Mouse (Mus musculus): ENCODE results near the gene Slc25a22. TPM values are rescaled to one million over a fixed set of nuclear protein-coding genes. Genes with fewer than 3 reads are reported as not detected.

Slc25a22 gene
- 15.8 and 17.3 TPM in 2 replicates for polyA plus RNA-seq (2015; fragmentation: Nextera tagmentation; extraction: Ambion mirVana)

GRCm38 (mm10) chr7:141437178-141438120, at the start of gene Slc25a22:
Gene Slc25a22, minus strand, starts transcription at chr7:141437892.

GRCm38 (mm10) chr7:141475011-141475804, 37.5 kb upstream of the Slc25a22 start, which contains the start of the genes Polr2l and Tspan4:
Gene Polr2l, minus strand, starts transcription at chr7:141475132.
Gene Tspan4, plus strand, starts transcription at chr7:141475240.

GRCm38 (mm10) chr7:141467230-141468030, 29.7 kb upstream of the Slc25a22 start, which contains the start of gene Cd151:
Gene Cd151, plus strand, starts transcription at chr7:141467392.

GRCm38 (mm10) chr7:141460391-141461113, 22.9 kb upstream of the Slc25a22 start, which contains the start of gene Cracr2b:
Gene Cracr2b, plus strand, starts transcription at chr7:141461094.

GRCm38 (mm10) chr7:141454967-141455551, 17.4 kb upstream of the Slc25a22 start, which contains the start of gene Pnpla2:
Gene Pnpla2, plus strand, starts transcription at chr7:141455198.

GRCm38 (mm10) chr7:141447110-141447991, 9.7 kb upstream of the Slc25a22 start, which contains the start of gene Rplp2:
Gene Rplp2, plus strand, starts transcription at chr7:141447370.

GRCm38 (mm10) chr7:141443828-141444237, 6.1 kb upstream of the Slc25a22 start, which contains the start of gene Pidd1:
Gene Pidd1, minus strand, starts transcription at chr7:141444025.

GRCm38 (mm10) chr7:141429310-141429709, 8.4 kb downstream of the Slc25a22 start, which contains the start of gene Cend1:
Gene Cend1, minus strand, starts transcription at chr7:141429491.

GRCm38 (mm10) chr7:141413809-141414584, 23.7 kb downstream of the Slc25a22 start, which contains the start of gene Gatd1:
Gene Gatd1, minus strand, starts transcription at chr7:141414136.

GRCm38 (mm10) chr7:141391625-141392551, 45.8 kb downstream of the Slc25a22 start, which contains the start of gene Taldo1:
Gene Taldo1, plus strand, starts transcription at chr7:141392199.

Other genes starting within 250 kb of the Slc25a22 start
- 168 and 179 TPM in 2 replicates for gene Hras, start 243.9 kb downstream of the Slc25a22 start, polyA plus RNA-seq (2015; fragmentation: Nextera tagmentation; extraction: Ambion mirVana)
- gene Lrrc56, start 243.7 kb downstream of the Slc25a22 start, polyA plus RNA-seq (2015; fragmentation: Nextera tagmentation; extraction: Ambion mirVana): 2.4 and 3.6 TPM in 2 replicates
- gene Lmntd2, start 223.8 kb downstream of the Slc25a22 start, polyA plus RNA-seq (2015; fragmentation: Nextera tagmentation; extraction: Ambion mirVana): 0.18 TPM in 1 of 2 replicates, not detected in the other
- gene Rassf7, start 222.0 kb downstream of the Slc25a22 start, polyA plus RNA-seq (2015; fragmentation: Nextera tagmentation; extraction: Ambion mirVana): 26.0 and 26.8 TPM in 2 replicates
- 18.7 and 20.2 TPM in 2 replicates for gene Phrf1, start 209.1 kb downstream of the Slc25a22 start, polyA plus RNA-seq (2015; fragmentation: Nextera tagmentation; extraction: Ambion mirVana)
- 7.6 and 9.4 TPM in 2 replicates for gene Irf7, start 171.4 kb downstream of the Slc25a22 start, polyA plus RNA-seq (2015; fragmentation: Nextera tagmentation; extraction: Ambion mirVana)
- gene Cdhr5, start 161.1 kb downstream of the Slc25a22 start, polyA plus RNA-seq (2015; fragmentation: Nextera tagmentation; extraction: Ambion mirVana): 1.9 and 2.4 TPM in 2 replicates
- 7.2 and 11.2 TPM in 2 replicates for gene Sct, start 158.8 kb downstream of the Slc25a22 start, polyA plus RNA-seq (2015; fragmentation: Nextera tagmentation; extraction: Ambion mirVana)
- 0.23 and 0.56 TPM in 2 replicates for gene Drd4, start 145.9 kb downstream of the Slc25a22 start, polyA plus RNA-seq (2015; fragmentation: Nextera tagmentation; extraction: Ambion mirVana)
- 30.0 and 33.3 TPM in 2 replicates for gene Deaf1, start 110.2 kb downstream of the Slc25a22 start, polyA plus RNA-seq (2015; fragmentation: Nextera tagmentation; extraction: Ambion mirVana)
- 21.3 and 21.5 TPM in 2 replicates for gene Tmem80, start 110.2 kb downstream of the Slc25a22 start, polyA plus RNA-seq (2015; fragmentation: Nextera tagmentation; extraction: Ambion mirVana)
- 2.2 and 2.4 TPM in 2 replicates for gene Eps8l2, start 99.0 kb downstream of the Slc25a22 start, polyA plus RNA-seq (2015; fragmentation: Nextera tagmentation; extraction: Ambion mirVana)
- 210 and 316 TPM in 2 replicates for gene Taldo1, start 45.7 kb downstream of the Slc25a22 start, polyA plus RNA-seq (2015; fragmentation: Nextera tagmentation; extraction: Ambion mirVana)
- gene Gatd1, start 23.8 kb downstream of the Slc25a22 start, polyA plus RNA-seq (2015; fragmentation: Nextera tagmentation; extraction: Ambion mirVana): 25.7 and 27.1 TPM in 2 replicates
- 0.40 and 0.59 TPM in 2 replicates for gene Cend1, start 8.4 kb downstream of the Slc25a22 start, polyA plus RNA-seq (2015; fragmentation: Nextera tagmentation; extraction: Ambion mirVana)
- 1.2 and 1.8 TPM in 2 replicates for gene Pidd1, start 6.1 kb upstream of the Slc25a22 start, polyA plus RNA-seq (2015; fragmentation: Nextera tagmentation; extraction: Ambion mirVana)
- 941 and 958 TPM in 2 replicates for gene Rplp2, start 9.5 kb upstream of the Slc25a22 start, polyA plus RNA-seq (2015; fragmentation: Nextera tagmentation; extraction: Ambion mirVana)
- gene Pnpla2, start 17.3 kb upstream of the Slc25a22 start, polyA plus RNA-seq (2015; fragmentation: Nextera tagmentation; extraction: Ambion mirVana): 249 and 404 TPM in 2 replicates
- 13.8 and 15.2 TPM in 2 replicates for gene Cracr2b, start 23.2 kb upstream of the Slc25a22 start, polyA plus RNA-seq (2015; fragmentation: Nextera tagmentation; extraction: Ambion mirVana)
- 18.0 and 21.8 TPM in 2 replicates for gene Cd151, start 29.5 kb upstream of the Slc25a22 start, polyA plus RNA-seq (2015; fragmentation: Nextera tagmentation; extraction: Ambion mirVana)
- 45.8 and 47.8 TPM in 2 replicates for gene Polr2l, start 37.2 kb upstream of the Slc25a22 start, polyA plus RNA-seq (2015; fragmentation: Nextera tagmentation; extraction: Ambion mirVana)
- gene Tspan4, start 37.3 kb upstream of the Slc25a22 start, polyA plus RNA-seq (2015; fragmentation: Nextera tagmentation; extraction: Ambion mirVana): 43.1 and 47.4 TPM in 2 replicates
- 18.9 and 22.1 TPM in 2 replicates for gene Chid1, start 102.0 kb upstream of the Slc25a22 start, polyA plus RNA-seq (2015; fragmentation: Nextera tagmentation; extraction: Ambion mirVana)
- 34.8 and 39.4 TPM in 2 replicates for gene Ap2a2, start 124.3 kb upstream of the Slc25a22 start, polyA plus RNA-seq (2015; fragmentation: Nextera tagmentation; extraction: Ambion mirVana)
- gene Muc6, start 217.4 kb upstream of the Slc25a22 start, polyA plus RNA-seq (2015; fragmentation: Nextera tagmentation; extraction: Ambion mirVana): 0.08 and 0.09 TPM in 2 replicates